Mouse (Mus musculus): Measurements from ENCODE around the gene Zmynd15.
A peak's percentile ranks its signal among the peaks of the same experiment; 100 is the strongest.

DNA sequence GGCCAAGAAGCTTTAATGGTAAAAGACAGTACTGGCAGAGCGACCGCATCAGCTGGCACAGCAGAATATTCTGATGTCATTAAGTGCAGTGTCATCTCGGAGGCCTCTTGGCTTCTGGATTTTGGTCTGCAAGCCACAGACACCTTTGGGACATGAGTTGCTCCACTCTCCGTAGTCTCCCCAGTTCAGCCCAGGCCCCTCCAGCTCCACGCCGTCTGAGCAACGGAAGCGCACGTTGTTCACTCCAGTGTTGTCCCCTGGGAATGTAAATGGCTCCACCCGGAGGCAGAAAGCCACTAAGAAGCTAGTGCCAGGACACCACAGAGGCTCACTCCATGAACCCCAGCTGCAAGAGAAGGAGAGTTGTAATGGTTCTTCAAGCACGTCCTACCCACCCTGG, 54.3 kb downstream of the Zmynd15 start:
- TF ChIP-seq CTCF (IDR thresholded peaks at IDR 0.05; ENCODE audit: low read depth) (peak; percentile 23; the same call in 1 of the 2 replicates), EP300 (optimal IDR thresholded peaks at IDR 0.05) (no peak)

Data from stomach, postnatal 0 days (tissue).